Mouse (Mus musculus): Measurements from ENCODE around the gene Rrp9.
A peak's percentile ranks its signal among the peaks of the same experiment; 100 is the strongest.
"Not testable (repeated sequence)": the region's sequence is repeated elsewhere in the genome, so short reads cannot be mapped to it uniquely, and the experiment has no call there.

The Rrp9 gene

DNA sequence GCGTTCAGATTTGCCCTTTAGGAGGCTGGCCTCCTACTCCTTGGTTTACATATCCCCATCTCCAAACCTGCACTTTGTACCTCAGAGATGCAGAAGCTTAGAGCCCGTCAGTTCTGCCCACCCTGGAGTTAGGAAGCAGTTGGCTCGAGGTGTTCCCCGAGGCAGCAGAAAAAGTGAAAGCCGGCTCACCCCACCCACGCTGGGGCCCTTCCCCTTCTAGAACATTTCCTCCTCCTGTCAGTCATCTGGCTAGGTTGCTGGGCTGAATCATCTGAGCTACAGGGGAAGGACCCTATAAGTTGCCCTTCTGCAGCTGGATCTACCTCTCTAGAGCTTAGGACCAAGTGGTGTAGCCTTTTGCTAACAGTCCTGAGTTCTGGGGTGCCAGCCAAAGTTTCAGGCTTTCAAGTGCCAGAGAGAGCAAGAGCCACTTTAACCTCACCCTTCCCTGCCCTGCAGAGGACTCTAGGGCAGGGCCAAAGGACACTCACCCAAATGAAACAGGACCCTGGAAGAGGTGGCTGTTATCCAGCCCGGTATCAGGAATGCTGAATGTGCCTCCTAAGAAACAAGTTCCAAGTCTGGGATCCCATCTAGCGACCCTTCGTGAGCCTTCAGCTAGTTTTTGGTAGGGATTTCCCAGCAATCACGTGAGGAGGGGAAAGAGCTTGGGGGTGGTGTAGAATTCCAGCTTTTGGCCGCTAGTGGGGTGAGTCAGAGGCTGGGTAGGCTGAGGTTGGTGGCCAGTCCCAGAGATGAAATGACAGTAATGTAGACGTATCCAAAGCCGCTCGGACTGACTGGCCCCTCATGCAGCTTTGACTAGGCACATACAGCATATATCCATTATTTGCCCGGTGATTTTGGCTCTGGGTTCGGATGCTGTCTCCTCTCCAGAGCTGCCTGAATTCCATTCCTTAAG is 500 bp downstream of the Rrp9 start:
- peak; percentile 80 for DNase-seq

DNA sequence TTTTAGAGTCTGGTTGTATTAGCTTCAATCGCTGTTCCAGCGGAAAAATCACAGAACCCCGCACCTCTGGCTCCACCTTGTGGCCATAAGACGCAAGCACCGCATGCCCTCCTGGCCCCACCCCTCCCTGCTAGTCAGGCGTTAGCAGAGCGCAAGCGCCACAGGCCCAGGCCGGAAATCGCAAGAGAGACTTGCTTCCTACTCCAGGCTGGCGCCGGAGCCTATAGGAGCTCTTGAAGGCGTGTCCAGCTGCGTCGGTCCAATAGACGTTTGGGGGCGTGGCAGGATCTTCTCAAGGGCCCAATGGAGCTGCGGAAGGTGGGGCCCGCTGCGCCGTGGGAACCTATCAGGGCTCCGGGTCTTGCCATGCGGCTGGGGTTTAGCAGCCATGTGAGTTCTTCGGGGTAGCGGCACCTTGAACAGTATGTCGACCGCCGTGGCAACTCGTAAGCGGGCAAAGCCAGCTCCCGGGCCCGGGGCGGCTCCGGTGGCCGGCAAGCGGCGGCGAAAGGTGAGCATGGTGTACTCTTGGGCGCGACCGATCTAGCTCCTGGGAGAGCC is 1.2 kb downstream of the Rrp9 start, which contains the start of gene Parp3:
Parp3 (minus strand) TSS at position 26 of the 561 bp plus-strand sequence.
- DNase-seq = peak; percentile 97

DNA sequence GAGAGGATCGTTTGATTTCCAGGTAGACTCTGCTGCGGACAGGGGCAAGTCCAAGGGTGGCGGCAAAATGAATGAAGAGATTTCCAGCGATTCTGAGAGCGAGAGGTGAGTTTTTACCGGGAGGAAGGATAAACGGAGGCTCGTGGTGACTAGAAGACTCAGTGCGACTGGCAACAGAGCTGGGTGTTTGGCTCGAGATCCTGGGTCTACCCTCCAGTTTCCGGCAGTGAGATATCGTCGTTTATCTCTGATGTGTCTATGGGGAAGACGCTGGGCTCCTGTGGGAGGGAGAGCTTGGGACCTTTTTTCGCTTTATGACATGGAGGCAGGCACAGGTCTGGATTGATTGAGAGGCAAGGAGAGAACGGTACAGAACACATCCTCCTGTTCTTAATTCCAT is 1.9 kb downstream of the Rrp9 start:
- DNase-seq = peak; percentile 11

DNA sequence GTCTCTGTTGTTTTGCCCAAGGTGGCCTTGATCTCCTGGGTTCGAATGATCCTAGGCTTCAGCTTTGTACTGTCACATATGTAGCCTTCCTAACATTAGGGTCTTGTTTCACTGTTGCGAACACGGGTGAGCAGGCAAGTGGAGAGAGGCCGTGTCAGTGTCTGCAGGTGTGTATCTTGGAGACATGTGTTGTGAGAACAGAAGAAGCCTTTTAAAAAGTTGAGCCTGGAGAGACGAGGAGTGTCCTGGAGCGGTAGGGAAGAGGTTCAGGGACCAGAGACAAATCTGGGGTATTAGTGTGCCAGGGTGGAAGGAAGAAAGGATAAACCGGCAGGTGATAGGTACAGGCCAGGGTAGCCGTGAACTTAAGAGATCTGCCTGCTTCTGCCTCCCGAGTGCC is 2.3 kb downstream of the Rrp9 start:
- no peak for DNase-seq

DNA sequence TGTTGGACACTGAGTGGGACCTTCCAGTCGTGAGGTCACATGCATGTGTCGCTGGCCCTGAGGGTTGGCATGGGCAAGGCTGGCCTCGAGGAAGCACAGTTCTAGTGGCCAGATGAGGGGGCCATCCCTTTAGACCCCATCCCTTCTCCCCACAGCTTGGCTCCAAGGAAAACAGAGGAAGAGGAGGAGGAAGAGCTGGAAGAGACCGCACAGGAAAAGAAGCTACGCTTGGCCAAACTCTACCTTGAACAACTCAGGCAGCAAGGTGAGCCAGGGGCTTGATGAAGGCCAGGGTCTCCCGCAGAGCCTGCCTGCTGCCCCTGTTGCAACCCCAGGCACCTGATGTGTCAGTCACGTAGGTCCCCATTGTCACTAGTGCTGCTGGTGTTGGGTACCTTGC is 4.8 kb downstream of the Rrp9 start:
- DNase-seq = no peak

DNA sequence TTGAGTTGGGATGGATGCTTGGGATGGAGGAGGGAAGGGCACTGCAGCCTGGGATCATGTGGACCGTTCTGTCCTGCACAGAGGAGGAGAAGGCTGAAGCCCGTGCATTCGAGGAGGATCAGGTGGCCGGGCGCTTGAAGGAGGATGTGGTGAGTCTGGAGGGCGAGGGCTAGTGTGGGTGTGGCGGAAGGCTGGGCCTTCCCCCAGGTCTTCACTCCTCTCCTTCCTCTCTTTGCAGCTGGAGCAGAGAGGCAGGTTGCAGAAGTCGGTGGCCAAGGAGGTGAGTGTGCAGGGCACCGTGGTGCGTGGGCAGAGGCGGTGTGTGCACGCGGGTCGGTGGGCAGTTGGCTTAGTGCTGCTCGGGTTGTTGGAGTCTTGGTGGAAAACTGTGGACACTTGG is 5.3 kb downstream of the Rrp9 start:
- DNase-seq = no peak

DNA sequence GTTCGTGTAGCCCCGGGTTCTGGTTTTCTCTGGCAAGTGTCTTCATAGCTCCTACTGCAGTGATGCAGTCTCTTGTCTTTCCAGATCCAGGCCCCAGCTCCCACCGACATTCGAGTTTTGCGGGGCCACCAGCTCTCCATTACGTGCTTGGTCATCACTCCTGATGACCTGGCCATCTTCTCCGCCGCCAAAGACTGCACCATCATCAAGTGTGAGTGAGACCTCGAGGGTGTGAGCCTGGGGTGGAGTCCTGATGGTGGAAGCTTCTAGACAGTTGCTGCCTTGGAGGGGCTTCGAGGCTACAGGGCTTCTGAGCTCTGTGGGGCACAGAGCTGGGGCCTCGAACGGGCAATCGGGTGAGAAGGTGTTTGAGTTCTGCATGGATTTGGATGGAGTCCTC is 5.9 kb downstream of the Rrp9 start:
- no peak for DNase-seq

DNA sequence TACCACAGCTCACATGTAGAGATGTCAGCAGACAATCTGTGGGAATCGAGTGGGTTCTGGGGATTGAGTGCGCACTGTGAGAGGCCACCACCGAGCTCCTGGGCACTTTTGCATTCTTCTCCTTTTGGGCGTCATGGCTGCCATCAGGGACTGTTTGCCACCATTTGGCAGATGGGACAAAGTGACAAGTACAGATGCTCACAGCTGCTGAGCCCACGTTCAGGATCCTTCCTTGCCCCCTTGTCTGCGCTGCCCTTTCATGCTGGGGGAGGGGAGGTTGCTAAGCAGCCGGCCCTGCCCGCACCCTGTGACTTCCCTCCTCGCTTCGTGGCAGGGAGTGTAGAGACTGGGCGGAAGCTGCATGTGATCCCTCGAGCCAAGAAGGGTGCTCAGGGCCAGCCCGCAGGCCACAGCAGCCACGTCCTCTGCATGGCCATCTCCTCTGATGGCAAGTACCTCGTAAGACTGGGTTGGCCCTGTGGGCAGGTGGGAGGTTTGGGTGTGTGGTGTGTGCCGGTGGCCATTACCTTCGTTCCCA is 6.9 kb downstream of the Rrp9 start:
- DNase-seq = no peak

DNA sequence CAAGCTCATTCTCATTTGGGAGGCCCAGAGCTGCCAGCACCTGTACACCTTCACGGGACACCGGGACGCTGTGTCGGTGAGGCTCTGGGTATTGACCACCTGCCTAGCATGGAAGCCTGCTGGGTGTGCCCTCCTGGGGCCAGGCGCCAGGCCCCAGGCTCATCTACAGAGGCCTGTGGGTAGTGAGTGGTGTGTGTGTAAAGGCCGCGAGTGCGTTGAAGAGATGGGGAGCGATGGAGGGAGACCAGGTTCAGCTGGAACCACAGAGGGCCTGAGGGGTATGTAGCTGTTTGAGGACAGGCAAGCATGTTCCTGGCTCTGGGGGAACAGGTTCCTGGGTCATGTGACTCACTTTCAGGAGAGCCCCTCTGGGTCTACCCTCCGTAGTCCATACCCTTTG is 7.4 kb downstream of the Rrp9 start:
- DNase-seq = no peak

DNA sequence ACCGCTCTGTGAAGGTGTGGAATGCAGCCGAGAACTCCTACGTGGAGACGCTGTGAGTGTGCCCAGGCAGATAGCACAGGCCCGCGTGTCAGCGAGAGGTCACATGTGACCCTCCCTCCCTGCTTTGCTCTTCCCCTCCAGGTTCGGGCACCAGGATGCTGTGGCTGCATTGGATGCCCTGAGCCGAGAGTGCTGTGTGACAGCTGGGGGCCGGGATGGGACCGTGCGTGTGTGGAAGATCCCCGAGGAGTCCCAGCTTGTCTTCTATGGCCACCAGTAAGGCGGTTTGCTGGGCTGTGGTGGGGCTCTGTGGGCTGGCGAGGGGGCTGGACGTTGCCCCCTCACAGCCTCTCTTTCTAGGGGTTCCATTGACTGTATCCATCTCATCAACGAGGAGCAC is 7.8 kb downstream of the Rrp9 start:
- DNase-seq = no peak

DNA sequence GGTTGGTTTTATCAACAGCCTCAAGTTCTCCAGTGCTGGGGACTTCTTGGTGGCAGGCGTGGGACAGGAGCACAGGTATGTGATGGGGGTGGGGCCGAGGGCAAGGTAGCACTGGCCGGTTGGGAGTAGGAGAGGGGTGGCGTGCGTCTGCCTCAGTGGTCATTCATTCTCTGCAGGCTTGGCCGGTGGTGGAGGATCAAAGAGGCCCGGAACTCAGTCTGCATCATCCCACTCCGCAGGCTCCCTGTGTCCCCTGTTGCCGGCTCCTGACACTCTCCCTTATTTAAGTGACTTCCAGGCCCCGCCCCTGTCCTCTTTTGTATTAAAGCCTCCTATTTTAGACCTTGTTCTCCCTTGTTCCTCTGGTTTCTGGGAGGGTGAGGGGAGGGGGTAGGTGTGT is 9.3 kb downstream of the Rrp9 start:
- DNase-seq = no peak

DNA sequence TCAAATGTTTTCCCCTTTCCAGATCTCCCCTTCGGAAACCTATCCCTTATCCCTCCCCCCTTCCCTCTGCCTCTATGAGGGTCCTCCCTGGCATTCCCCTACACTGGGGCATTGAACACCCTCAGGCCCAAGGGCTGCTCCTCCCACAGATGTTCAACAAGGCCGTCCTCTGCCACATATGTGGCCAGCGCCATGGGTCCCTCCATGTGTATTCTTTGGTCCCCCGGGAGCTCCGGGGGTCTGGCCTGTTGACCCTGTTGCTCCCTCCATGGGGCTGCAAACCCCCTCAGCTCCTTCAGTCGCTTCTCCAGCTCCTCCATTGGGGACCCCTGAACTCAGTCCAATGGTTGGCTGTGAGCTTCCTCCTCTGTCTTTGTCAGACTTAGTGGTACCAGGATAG is 11.8 kb downstream of the Rrp9 start:
- DNase-seq = not testable (repeated sequence)

DNA sequence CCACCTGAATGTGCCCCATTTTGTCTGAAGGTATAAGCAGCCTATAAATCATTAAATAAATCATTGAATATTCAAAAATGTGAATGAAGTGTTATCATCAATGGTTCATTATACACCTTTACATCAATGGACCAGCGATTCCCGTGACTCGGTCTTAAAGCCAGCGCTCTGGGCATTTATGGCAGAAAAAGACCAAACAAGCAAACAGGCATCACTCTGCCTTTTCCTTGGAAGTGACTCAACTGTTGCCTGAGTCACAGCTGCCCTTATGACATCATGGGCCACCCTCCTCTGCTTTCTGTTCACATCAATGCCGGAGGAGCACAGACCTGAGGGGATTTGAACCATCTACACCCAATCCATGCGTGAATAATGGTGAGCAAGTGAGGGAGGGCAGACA is 23.9 kb downstream of the Rrp9 start, which contains the start of gene Iqcf1:
Iqcf1 (plus strand) TSS at position 301 of the 400 bp plus-strand sequence.
- DNase-seq = no peak

DNA sequence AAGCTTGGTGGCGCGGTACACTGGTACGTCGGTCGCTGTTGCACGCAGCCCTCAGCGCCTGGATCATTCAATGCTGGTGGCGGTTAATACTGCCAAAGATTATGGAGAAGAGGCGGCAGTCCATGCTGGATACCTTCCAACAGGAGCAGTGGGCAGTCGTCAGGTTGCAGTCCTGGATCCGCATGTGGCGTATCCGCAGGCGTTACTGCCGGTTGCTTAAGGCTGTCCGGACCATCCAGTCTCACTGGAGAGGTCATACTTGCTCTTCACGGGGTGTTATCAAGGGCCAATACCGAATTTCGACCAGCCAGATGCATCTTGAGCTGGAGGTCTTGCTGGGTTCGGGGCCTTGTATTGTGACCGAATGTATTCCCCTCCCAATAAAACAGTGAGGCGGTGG is 26.1 kb downstream of the Rrp9 start:
- DNase-seq = no peak

DNA sequence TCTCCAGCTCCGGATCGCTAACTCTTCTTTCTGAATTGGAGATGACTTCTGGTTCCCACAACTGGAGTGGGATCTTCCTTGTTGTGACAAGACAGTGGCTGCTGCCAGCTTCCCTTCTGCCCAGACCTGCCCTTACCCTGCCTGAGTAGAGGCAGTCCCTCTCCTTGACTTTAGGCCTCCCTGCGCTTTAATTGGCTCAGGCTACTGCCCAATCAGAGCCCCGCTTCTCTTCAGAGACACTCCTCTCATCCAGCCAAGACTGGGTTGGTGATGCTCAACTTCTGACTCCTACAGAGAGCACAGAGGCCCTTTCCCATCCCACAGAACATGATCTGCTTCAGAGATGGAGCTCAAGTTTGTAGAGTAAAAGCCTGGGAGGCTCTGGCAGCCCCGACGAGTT is 28.5 kb downstream of the Rrp9 start:
- DNase-seq = no peak

DNA sequence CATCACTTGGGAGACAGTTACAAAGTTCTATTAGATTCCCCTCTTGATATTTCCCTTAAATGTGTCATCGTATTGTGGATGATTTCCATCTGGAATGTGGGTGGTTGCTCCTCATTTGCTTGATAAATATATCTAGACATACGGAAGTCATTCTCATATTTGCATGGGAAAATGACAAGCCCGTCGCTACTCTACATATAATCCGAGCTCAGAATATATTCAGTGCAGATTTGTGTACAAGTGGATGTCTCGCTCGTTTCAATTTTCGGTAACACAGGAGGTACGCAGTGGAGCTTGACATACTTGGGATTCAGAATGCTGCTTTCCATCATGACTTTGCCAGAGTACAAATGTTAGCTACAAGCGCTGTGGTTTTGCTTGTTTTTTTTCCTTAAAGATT is 33.6 kb downstream of the Rrp9 start:
- DNase-seq = no peak

DNA sequence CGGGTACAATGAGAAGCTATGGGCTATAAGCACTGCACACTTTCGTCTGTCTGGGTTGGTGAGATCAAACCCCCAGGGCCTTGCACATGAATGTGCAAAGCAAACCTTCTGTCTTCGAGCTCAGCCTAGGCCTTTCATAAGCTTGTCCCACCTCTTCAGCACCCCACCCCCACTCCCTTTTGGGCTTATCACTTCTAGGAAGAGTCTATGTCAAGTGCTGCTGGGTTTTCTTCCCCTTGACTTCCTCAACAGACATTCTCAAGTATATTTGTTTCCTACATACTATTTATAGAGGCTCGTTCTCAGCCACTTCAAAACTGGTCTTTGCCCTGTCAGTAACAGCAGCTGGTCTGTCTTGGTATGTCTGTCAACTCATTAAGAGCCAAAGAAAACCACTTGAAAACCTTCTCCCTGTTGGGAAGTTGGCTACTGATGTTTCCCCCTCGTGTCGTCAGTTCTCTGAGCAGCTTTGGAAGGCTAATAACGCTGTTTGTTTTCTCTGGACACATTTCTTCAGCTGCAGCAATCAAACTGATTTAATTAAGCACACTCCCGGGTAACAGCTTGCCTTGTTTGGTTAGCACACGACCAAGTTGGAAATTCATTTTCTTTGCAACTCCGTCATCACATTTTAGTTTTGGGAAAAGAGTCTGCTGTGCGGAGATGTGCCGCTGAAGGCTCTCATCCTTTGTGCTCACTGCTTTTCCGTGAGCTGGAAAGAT is 37.1 kb downstream of the Rrp9 start:
- no peak for DNase-seq

DNA sequence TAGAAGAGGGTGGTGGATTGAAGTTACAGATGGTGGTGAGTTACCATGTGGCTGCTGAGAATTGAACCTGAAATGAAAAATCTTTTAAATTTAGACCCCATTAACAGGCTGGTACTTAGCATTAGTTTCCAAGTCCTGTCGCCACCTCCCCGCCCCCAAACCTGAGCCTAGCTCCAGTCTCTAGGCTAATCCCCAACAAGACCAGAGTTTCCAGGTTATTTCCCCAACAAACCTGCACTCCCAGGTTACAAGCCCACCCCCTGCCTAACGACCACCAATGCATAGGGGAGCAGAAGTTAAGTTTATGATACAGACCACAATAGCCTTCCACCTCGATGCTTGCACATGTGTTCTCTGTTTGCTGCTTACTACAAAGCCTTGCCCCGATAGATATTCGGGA is 37.8 kb downstream of the Rrp9 start:
- no peak for DNase-seq

DNA sequence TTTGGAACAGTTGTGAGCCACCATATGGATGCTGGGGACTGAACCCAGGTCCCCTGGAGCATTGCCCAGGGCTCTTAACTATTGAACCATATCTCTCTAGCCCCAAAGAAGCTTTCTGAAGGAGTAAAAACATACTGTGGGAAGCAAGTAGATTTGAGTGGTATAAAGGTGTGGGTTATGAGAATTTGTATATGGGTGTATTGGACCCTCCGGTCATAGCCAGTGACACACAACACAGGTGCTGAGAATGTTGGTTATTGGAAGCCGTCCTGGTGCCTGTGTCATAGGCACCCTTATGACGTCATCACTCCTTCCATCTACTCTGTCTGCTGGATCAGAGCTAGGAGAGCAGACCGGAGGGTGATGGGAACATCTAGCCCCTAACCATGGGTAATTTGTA is 38.5 kb downstream of the Rrp9 start, which contains the start of gene Iqcf5:
Iqcf5 (plus strand) TSS at position 301 of the 400 bp plus-strand sequence.
- no peak for DNase-seq

DNA sequence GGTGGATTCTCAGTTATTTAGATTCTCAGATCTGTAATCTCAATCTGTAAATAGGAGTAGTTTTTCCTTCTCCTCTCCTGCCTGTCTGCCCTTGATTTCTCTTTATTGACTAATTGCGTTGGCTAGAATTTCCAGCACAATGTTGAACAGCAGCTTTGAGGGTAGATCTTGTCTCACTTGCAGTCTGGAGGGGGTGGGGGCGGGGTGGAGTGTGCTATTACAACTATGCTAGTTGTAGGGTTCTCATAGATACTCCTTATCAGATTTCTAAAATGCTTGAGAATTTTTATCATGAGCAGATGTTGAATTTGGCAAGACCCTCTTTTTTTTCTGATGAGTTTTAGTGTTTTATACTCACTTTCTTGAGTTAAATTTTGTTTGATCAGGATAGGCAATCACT is 43.7 kb downstream of the Rrp9 start:
- no peak for DNase-seq

DNA sequence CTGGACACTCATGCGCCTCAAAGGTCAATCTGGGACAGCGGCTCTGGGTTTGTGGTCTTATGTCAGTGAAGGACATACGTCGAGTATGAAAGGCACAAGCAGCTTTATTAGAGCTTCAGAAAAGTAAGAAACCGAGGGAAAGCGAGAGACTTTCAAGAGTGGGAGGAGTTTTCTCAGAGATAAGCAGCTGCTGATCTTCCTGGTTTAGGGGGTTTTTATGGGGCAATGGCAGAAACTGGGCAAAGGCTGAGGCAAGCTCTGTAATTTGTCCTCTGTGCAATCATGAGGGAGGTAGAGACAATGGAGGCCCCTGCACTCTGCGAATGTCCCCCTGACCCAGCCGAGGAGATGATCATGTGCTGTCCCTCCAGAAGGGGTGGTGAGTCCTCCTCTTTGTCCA is 44.1 kb downstream of the Rrp9 start:
- DNase-seq = no peak

DNA sequence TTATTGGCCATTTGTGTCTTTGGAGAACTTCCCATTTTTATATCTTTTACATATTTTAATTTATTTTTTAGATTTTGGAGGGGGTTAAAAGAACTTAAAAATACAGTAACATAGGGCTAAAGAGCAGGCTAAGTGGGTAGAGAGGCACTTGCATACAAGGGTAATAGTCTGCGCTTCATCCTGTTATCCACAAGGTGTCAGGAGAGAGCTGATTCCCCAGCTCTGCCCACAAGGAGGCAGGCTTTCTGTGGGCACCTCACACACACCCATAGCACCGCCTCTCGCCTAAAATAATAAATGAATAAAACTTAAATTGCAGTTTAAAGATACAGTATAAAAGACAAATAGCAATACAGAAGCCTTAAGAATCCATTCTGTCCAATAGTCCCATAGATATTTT is 56.1 kb downstream of the Rrp9 start:
- peak; percentile 38 for DNase-seq

DNA sequence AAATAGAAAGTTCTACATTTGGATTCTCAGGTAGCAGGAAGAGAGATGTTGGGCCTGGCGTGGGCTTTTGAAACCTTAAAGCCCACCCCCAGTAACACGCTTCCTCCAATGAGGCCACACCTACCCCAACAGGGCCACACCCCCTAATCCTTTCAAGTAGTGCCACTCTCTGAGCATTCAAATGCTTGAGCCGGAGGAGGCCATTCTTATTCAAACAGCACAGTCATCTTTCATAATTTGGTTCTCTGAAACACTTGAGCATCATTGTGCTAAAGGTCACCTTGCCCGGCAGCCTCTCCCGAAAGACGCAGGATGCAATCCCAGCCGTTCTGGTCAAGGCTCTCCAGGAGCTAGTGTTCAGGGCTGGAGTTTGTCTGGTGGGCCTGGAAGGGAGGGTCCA is 58.5 kb downstream of the Rrp9 start:
- no peak for DNase-seq

DNA sequence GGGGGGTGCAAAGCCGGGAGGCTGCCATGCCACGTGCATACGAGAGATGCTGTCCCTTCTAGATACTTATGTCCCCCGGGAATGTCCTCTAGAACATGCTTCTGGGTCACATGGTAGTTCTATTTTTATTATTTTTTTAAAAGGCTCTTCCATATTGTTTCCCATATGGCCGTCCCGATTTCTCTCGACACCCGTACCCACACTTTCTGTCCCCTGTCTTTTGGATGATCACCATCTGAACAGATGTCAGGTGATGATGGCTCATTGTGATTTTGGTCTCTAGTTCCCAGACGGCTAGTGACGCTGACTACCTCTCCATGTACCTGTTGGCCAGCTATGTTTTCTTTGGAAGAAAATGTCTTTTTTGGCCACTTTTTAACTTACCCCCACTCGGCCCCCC is 59.2 kb downstream of the Rrp9 start:
- DNase-seq = no peak
